Mouse (Mus musculus): ENCODE measurements around the gene Klf6.

The Klf6 gene

GRCm38 (mm10) chr13:5861157-5862002 lies at the start of gene Klf6:
Gene Klf6 (plus strand): TSS chr13:5861482.
- peak; percentile 99 for DNase-seq

- DNase-seq, result no peak
Observed at GRCm38 (mm10) chr13:5813433-5813832, 47.8 kb upstream of the Klf6 start.

- DNase-seq, result no peak
Observed at GRCm38 (mm10) chr13:5817250-5817649, 44.0 kb upstream of the Klf6 start.

GRCm38 (mm10) chr13:5819173-5819572 lies 42.1 kb upstream of the Klf6 start:
- DNase-seq, result no peak

GRCm38 (mm10) chr13:5822586-5822985 lies 38.7 kb upstream of the Klf6 start:
- no peak for DNase-seq

GRCm38 (mm10) chr13:5823150-5823549 lies 38.1 kb upstream of the Klf6 start:
- DNase-seq, result no peak

- DNase-seq, result peak in 1 of 2 experiments; percentile 24
Observed at GRCm38 (mm10) chr13:5824189-5824815, 37.0 kb upstream of the Klf6 start.

GRCm38 (mm10) chr13:5826170-5826827 lies 35.0 kb upstream of the Klf6 start:
- no peak for DNase-seq

GRCm38 (mm10) chr13:5831976-5832375 lies 29.3 kb upstream of the Klf6 start:
- no peak for DNase-seq

GRCm38 (mm10) chr13:5837174-5837777 lies 24.0 kb upstream of the Klf6 start:
- no peak for DNase-seq

- DNase-seq, result peak; percentile 19 to 52
Observed at GRCm38 (mm10) chr13:5841418-5841817, 19.9 kb upstream of the Klf6 start.

- no peak for DNase-seq
Observed at GRCm38 (mm10) chr13:5842911-5843310, 18.4 kb upstream of the Klf6 start.

GRCm38 (mm10) chr13:5843829-5844228 lies 17.5 kb upstream of the Klf6 start:
- DNase-seq, result no peak

- DNase-seq, result no peak
Observed at GRCm38 (mm10) chr13:5844338-5844737, 16.9 kb upstream of the Klf6 start.

- peak; percentile 51 to 60 for DNase-seq
Observed at GRCm38 (mm10) chr13:5845161-5845590, 16.1 kb upstream of the Klf6 start.

GRCm38 (mm10) chr13:5845605-5846004 lies 15.7 kb upstream of the Klf6 start:
- peak in 1 of 2 experiments; percentile 52 for DNase-seq

GRCm38 (mm10) chr13:5846860-5847259 lies 14.4 kb upstream of the Klf6 start:
- DNase-seq, result no peak

- DNase-seq, result no peak
Observed at GRCm38 (mm10) chr13:5847736-5848135, 13.5 kb upstream of the Klf6 start.

GRCm38 (mm10) chr13:5860651-5861156 lies 578 bp upstream of the Klf6 start:
- peak in 1 of 2 experiments; percentile 62 for DNase-seq

- peak; percentile 72 to 75 for DNase-seq
Observed at GRCm38 (mm10) chr13:5862003-5862625, 832 bp downstream of the Klf6 start.

GRCm38 (mm10) chr13:5862626-5863407 lies 1.5 kb downstream of the Klf6 start:
- DNase-seq, result peak; percentile 42 to 48

All from kidney, postnatal 36 days (tissue).